Mouse (Mus musculus) retina, postnatal 1 day (tissue): ENCODE measurements around the gene Sh3d21.
A peak's percentile ranks its signal among the peaks of the same experiment; 100 is the strongest.

Experiments
- DNase-seq: peaks from one replicate; pipeline ENCODE4 v3.0.0-alpha.2; 2012

Gene Sh3d21

GRCm38 (mm10) chr4:126141021-126141420 is 22.3 kb downstream of the Sh3d21 start:
- DNase-seq: no peak

- DNase-seq: no peak
Observed at GRCm38 (mm10) chr4:126137773-126138172, 25.5 kb downstream of the Sh3d21 start.

- no peak for DNase-seq
Observed at GRCm38 (mm10) chr4:126134639-126135038, 28.7 kb downstream of the Sh3d21 start.

- DNase-seq: no peak
Observed at GRCm38 (mm10) chr4:126134236-126134635, 29.1 kb downstream of the Sh3d21 start.

- no peak for DNase-seq
Observed at GRCm38 (mm10) chr4:126132636-126133264, 30.5 kb downstream of the Sh3d21 start.

GRCm38 (mm10) chr4:126131290-126132121 is 31.8 kb downstream of the Sh3d21 start:
- DNase-seq: peak; percentile 41

- DNase-seq: no peak
Observed at GRCm38 (mm10) chr4:126130502-126130901, 32.8 kb downstream of the Sh3d21 start.

- DNase-seq: no peak
Observed at GRCm38 (mm10) chr4:126123309-126124040, 39.8 kb downstream of the Sh3d21 start.

GRCm38 (mm10) chr4:126120506-126120905 is 42.8 kb downstream of the Sh3d21 start:
- no peak for DNase-seq

GRCm38 (mm10) chr4:126120052-126120451 is 43.2 kb downstream of the Sh3d21 start:
- DNase-seq: no peak

GRCm38 (mm10) chr4:126119051-126119450 is 44.2 kb downstream of the Sh3d21 start:
- no peak for DNase-seq

- DNase-seq: no peak
Observed at GRCm38 (mm10) chr4:126118651-126119050, 44.6 kb downstream of the Sh3d21 start.

GRCm38 (mm10) chr4:126117116-126117515 is 46.2 kb downstream of the Sh3d21 start:
- peak; percentile 21 for DNase-seq

- no peak for DNase-seq
Observed at GRCm38 (mm10) chr4:126115871-126116521, 47.3 kb downstream of the Sh3d21 start.

GRCm38 (mm10) chr4:126115411-126115810 is 47.9 kb downstream of the Sh3d21 start:
- DNase-seq: no peak

GRCm38 (mm10) chr4:126113943-126114342 is 49.3 kb downstream of the Sh3d21 start:
- peak; percentile 63 for DNase-seq

GRCm38 (mm10) chr4:126113243-126113642 is 50.0 kb downstream of the Sh3d21 start:
- peak; percentile 30 for DNase-seq

GRCm38 (mm10) chr4:126111153-126111549 is 52.1 kb downstream of the Sh3d21 start:
- peak; percentile 20 for DNase-seq

- DNase-seq: peak; percentile 71
Observed at GRCm38 (mm10) chr4:126110374-126111152, 52.7 kb downstream of the Sh3d21 start.

GRCm38 (mm10) chr4:126109613-126110373 is 53.5 kb downstream of the Sh3d21 start:
- no peak for DNase-seq

- DNase-seq: peak; percentile 69
Observed at GRCm38 (mm10) chr4:126108061-126108740, 55.1 kb downstream of the Sh3d21 start.
